Mouse (Mus musculus): ENCODE measurements around the gene Pfn1. TPM values are rescaled to one million over a fixed set of nuclear protein-coding genes. Genes with fewer than 3 reads are reported as not detected.

The Pfn1 gene
- polyA plus RNA-seq, 1 experiment from 2014 or later: 2,872 TPM

- Histone ChIP-seq H3K36me3 (ENCODE audit: inconsistent target) (peaks cover 30% of the 10 kb centered on the region; the same call in 1 of the 2 replicates), H3K27ac (peak overlapping the region; percentile 84), H3K4me3 (ENCODE audit: inconsistent target) (peak overlapping the region; percentile 80), H3K79me2 (ENCODE audit: inconsistent target) (peaks cover 50% of the 10 kb centered on the region)
- 2% methylated on average over 12 of the region's 16 CpGs for WGBS (ENCODE audit: missing documents)
Observed at GRCm38 (mm10) chr11:70686901-70687566, 32.6 kb upstream of the Pfn1 start.

DNA sequence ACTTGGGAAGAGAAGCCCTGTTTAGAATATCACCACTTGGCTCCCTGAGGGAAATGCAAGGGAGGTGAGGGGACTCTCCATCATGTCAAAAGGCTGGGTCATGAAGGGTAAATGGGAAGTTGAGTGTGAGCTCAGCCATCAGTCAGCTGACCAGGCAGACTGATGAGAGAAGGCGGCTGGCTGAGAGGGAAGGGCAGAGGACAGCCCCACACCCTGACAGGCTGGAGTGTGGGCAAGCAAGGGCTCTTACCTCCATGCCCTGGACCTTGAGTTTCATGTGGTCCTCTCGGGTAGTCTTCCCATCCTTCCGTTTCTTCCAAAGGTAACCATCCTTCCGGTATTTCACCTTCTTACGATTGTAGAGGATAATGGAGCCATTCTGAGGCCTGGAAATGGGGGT lies 29.2 kb upstream of the Pfn1 start:
- H3K36me3 ChIP-seq (ENCODE audit: inconsistent target): peaks cover 49% of the 10 kb centered on the region; the same call in 1 of the 2 replicates
- H3K4me3 ChIP-seq (ENCODE audit: inconsistent target): no peak overlapping the region
- H3K79me2 ChIP-seq (ENCODE audit: inconsistent target): peaks cover 63% of the 10 kb centered on the region
- WGBS (ENCODE audit: missing documents): 79% methylated on average over 5 of the region's 5 CpGs
- H3K27ac ChIP-seq: peak overlapping the region; percentile 84

- WGBS (ENCODE audit: missing documents): 89% methylated on average over 11 of the region's 11 CpGs
- peaks cover 62% of the 10 kb centered on the region for H3K79me2 ChIP-seq (ENCODE audit: inconsistent target)
- no peak overlapping the region for H3K27ac ChIP-seq
- no peak overlapping the region for H3K4me3 ChIP-seq (ENCODE audit: inconsistent target)
- peaks cover 64% of the 10 kb centered on the region for H3K36me3 ChIP-seq (ENCODE audit: inconsistent target)
Observed at GRCm38 (mm10) chr11:70681897-70682581, 27.6 kb upstream of the Pfn1 start.

DNA sequence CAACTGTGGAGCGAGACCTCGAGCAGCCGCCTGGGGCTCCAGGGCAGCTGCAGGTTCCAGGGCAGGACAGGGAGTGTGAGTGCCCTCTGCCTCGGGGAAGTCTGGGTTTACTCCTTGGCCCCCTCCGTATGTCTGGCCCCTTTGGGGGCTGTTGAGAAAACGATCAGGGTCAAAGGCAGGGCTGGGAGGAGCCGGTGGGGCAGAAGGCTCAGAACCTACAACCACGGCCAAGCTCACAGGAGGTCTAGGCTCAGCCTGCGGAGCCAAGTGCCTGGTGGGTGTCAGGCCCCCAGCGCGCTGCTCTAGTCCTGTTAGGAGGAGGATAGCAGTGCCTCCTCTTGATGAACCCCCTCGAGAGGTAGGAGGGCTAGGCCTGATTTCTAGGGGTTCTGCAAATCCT lies 26.7 kb upstream of the Pfn1 start:
- H3K36me3 ChIP-seq (ENCODE audit: inconsistent target): peaks cover 73% of the 10 kb centered on the region

GRCm38 (mm10) chr11:70679894-70680293 lies 25.4 kb upstream of the Pfn1 start:
- peak overlapping the region; percentile 82 for H3K27ac ChIP-seq
- H3K79me2 ChIP-seq (ENCODE audit: inconsistent target): peaks cover 41% of the 10 kb centered on the region; the same call in 1 of the 2 replicates
- 4% methylated on average over 7 of the region's 8 CpGs for WGBS (ENCODE audit: missing documents)
- H3K36me3 ChIP-seq (ENCODE audit: inconsistent target): peaks cover 71% of the 10 kb centered on the region
- no peak overlapping the region for H3K4me3 ChIP-seq (ENCODE audit: inconsistent target)

More for the DNA sequence above, 26.7 kb upstream of the Pfn1 start:
- 95% methylated on average over 11 of the region's 12 CpGs for WGBS (ENCODE audit: missing documents)
- H3K27ac ChIP-seq: no peak overlapping the region
- peaks cover 53% of the 10 kb centered on the region for H3K79me2 ChIP-seq (ENCODE audit: inconsistent target)
- no peak overlapping the region for H3K4me3 ChIP-seq (ENCODE audit: inconsistent target)

DNA sequence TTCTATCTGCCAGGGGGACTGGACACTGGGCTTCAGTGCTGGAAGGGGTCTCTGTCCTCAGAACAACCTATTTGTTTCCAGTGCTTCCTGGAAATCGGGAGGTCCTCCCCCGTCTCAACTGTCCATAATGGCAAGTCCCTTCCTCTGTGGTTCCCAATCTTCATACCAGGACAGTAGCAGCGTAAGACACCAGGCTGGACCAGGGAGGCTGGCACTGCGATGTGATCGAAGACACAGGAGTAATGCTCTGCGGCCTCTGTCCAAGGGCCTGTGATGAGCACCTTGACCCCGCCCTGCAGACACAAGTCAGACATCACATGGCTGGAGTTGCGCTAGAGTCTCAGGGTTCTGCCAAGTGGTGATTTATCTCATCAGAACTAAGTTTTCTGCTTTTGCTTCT lies 24.9 kb upstream of the Pfn1 start:
- WGBS (ENCODE audit: missing documents): 91% methylated on average over 8 of the region's 8 CpGs
- H3K27ac ChIP-seq: peak overlapping the region; percentile 82
- H3K4me3 ChIP-seq (ENCODE audit: inconsistent target): no peak overlapping the region
- H3K79me2 ChIP-seq (ENCODE audit: inconsistent target): peaks cover 35% of the 10 kb centered on the region; the same call in 1 of the 2 replicates
- H3K36me3 ChIP-seq (ENCODE audit: inconsistent target): peaks cover 66% of the 10 kb centered on the region

- peak overlapping the region; percentile 82 for H3K27ac ChIP-seq
- H3K79me2 ChIP-seq (ENCODE audit: inconsistent target): peaks cover 29% of the 10 kb centered on the region; the same call in 1 of the 2 replicates
- no peak overlapping the region for H3K4me3 ChIP-seq (ENCODE audit: inconsistent target)
- H3K36me3 ChIP-seq (ENCODE audit: inconsistent target): peaks cover 69% of the 10 kb centered on the region
- 88% methylated on average over 2 of the region's 2 CpGs for WGBS (ENCODE audit: missing documents)
Observed at GRCm38 (mm10) chr11:70678576-70678975, 24.1 kb upstream of the Pfn1 start.

DNA sequence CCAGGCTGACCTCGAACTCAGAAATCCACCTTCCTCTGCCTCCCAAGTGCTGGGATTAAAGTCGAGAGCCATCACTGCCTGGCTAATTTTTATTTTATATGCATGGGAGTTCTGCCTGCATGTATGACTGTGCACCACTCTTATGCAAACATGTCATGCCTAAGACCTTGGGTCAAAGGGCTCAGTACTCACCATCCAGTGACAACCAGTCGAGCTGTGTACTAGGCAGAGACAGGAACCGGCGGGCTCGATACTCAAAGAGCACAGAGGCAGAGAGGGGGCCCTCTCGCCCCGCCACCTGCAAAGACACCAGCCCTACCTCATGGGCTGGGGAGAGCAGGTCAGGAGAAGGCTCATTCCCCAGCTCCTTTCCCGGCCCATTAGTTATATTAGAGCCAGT lies 23.6 kb upstream of the Pfn1 start:
- Histone ChIP-seq H3K36me3 (ENCODE audit: inconsistent target) (peaks cover 71% of the 10 kb centered on the region), H3K4me3 (ENCODE audit: inconsistent target) (no peak overlapping the region), H3K27ac (no peak overlapping the region), H3K79me2 (ENCODE audit: inconsistent target) (peaks cover 27% of the 10 kb centered on the region; the same call in 1 of the 2 replicates)
- WGBS (ENCODE audit: missing documents): 91% methylated on average over 7 of the region's 9 CpGs

GRCm38 (mm10) chr11:70674501-70674900 lies 20.1 kb upstream of the Pfn1 start:
- peaks cover 48% of the 10 kb centered on the region for H3K36me3 ChIP-seq (ENCODE audit: inconsistent target)
- 24% methylated on average over 9 of the region's 11 CpGs for WGBS (ENCODE audit: missing documents)

DNA sequence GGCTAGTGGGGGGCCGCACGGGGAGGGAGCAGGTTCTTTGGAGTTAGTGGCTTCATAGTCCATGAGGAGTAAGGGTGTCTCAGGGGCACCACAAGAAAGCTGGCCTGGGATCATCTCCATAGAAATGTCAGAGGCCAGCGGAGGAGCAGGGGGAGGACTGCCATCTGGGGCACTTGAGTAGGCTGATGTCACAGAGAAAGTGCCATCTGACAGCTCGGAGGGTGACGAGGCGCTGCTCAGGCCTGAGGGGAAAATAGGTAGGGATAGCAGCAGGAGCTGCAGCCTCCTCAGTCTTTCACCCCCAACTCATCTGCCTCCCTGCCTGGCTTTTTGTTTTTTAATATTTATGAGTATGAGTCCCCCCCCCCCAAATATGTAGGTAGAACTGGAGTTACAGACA lies 19.6 kb upstream of the Pfn1 start:
- H3K36me3 ChIP-seq (ENCODE audit: inconsistent target): peaks cover 45% of the 10 kb centered on the region

More at GRCm38 (mm10) chr11:70674501-70674900, 20.1 kb upstream of the Pfn1 start:
- Histone ChIP-seq H3K4me3 (ENCODE audit: inconsistent target) (no peak overlapping the region), H3K27ac (peak overlapping the region; percentile 21), H3K79me2 (ENCODE audit: inconsistent target) (peaks cover 3% of the 10 kb centered on the region; the same call in 1 of the 2 replicates)

GRCm38 (mm10) chr11:70671333-70672047 lies 17.0 kb upstream of the Pfn1 start:
- H3K36me3 ChIP-seq (ENCODE audit: inconsistent target): peaks cover 21% of the 10 kb centered on the region

More for the DNA sequence above, 19.6 kb upstream of the Pfn1 start:
- WGBS (ENCODE audit: missing documents): 90% methylated on average over 6 of the region's 6 CpGs
- Histone ChIP-seq H3K4me3 (ENCODE audit: inconsistent target) (no peak overlapping the region), H3K27ac (peak overlapping the region; percentile 21), H3K79me2 (ENCODE audit: inconsistent target) (peaks cover 3% of the 10 kb centered on the region; the same call in 1 of the 2 replicates)

GRCm38 (mm10) chr11:70670483-70670882 lies 16.0 kb upstream of the Pfn1 start:
- WGBS (ENCODE audit: missing documents): 85% methylated on average over 6 of the region's 14 CpGs
- peak overlapping the region; percentile 94; the same call in 1 of the 2 replicates for H3K27ac ChIP-seq

More at GRCm38 (mm10) chr11:70671333-70672047, 17.0 kb upstream of the Pfn1 start:
- 87% methylated on average over 16 of the region's 16 CpGs for WGBS (ENCODE audit: missing documents)
- H3K4me3 ChIP-seq (ENCODE audit: inconsistent target): no peak overlapping the region
- H3K27ac ChIP-seq: peak overlapping the region; percentile 27
- peaks cover 4% of the 10 kb centered on the region; the same call in 1 of the 2 replicates for H3K79me2 ChIP-seq (ENCODE audit: inconsistent target)

DNA sequence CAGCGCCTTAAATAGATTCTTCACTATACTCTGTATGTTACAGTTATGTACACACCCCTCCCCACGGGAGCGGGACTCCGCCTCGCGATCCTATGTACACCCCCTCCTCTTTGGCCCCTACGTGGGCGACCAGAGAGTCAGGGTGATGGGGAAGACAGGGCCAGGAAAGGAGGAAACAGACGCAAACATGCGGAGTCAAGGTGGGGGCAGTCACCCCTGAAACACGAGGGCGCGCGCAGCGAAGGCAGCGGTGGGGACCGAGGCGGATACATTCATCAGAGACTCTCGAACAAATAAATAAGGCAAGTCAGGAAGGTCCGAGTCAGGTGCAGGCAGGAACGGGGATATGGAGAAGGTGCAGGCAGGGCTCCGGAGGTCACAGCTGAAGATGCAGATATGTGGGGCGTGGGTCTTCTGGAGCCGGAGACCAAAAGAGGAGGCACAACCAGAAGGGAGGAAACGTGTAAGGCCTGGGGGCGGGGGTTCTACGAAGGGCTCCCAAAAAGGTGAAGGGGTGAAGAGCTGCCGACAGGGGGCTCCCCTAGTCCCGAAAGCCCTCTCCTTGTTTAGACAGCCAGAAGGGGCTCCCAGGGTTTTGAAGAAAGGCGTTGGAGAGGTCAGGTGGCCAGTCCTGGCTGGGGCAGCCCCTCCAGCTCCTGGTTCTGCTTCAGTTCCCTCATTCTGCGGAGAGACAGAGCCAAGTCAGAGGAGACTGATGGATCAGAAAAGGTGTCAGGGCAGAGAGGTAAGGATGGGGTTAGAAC lies 15.3 kb upstream of the Pfn1 start:
- H3K36me3 ChIP-seq (ENCODE audit: inconsistent target): peaks cover 14% of the 10 kb centered on the region; the same call in 1 of the 2 replicates
- peak overlapping the region; percentile 94 for H3K27ac ChIP-seq
- H3K79me2 ChIP-seq (ENCODE audit: inconsistent target): peaks cover 21% of the 10 kb centered on the region
- peak overlapping the region; percentile 62 for H3K4me3 ChIP-seq (ENCODE audit: inconsistent target)
- 3% methylated on average over 31 of the region's 31 CpGs for WGBS (ENCODE audit: missing documents)

More at GRCm38 (mm10) chr11:70670483-70670882, 16.0 kb upstream of the Pfn1 start:
- Histone ChIP-seq H3K4me3 (ENCODE audit: inconsistent target) (no peak overlapping the region), H3K79me2 (ENCODE audit: inconsistent target) (peaks cover 14% of the 10 kb centered on the region), H3K36me3 (ENCODE audit: inconsistent target) (peaks cover 11% of the 10 kb centered on the region; the same call in 1 of the 2 replicates)

Data from macrophage (primary cell).